Mouse (Mus musculus) limb, embryonic 11.5 days (tissue): Measurements from ENCODE around the gene Brap. TPM values are rescaled to one million over a fixed set of nuclear protein-coding genes. Genes with fewer than 3 reads are reported as not detected.
A peak's percentile ranks its signal among the peaks of the same experiment; 100 is the strongest.
"Not testable (repeated sequence)": the region's sequence is repeated elsewhere in the genome, so short reads cannot be mapped to it uniquely, and the experiment has no call there.

Experiments
- ATAC-seq: fragments of 200-750 bp; cut with Nextera tagmentation; 2 replicates; pipeline ENCODE4 v1.8.0; 2017; ENCODE audit warnings: low read depth; ENCODE audit not compliant: insufficient number of reproducible peaks, low FRiP score, low TSS enrichment
- DNase-seq: peaks from one replicate; pipeline ENCODE4 v3.0.0-alpha.2; 2015; ENCODE audit warnings: low spot score
- H3K27ac ChIP-seq: fragments of 300-500 bp; sonication (generic); replicated peaks from 2 replicates; pipeline ENCODE4 v1.5.1; 2014; ENCODE audit warnings: low read depth, mild to moderate bottlenecking, low read length
- H3K27me3 ChIP-seq: fragments of 300-500 bp; sonication (generic); 2 replicates; pipeline ENCODE4 v1.6.1; 2014; ENCODE audit warnings: mild to moderate bottlenecking, low read length, mixed read lengths; ENCODE audit not compliant: control insufficient read depth, insufficient read depth
- H3K36me3 ChIP-seq: fragments of 300-500 bp; sonication (generic); 2 replicates; pipeline ENCODE4 v1.6.1; 2014; ENCODE audit warnings: mild to moderate bottlenecking, low read length, moderate library complexity, mixed read lengths; ENCODE audit not compliant: control insufficient read depth, insufficient read depth
- H3K4me1 ChIP-seq: fragments of 300-500 bp; sonication (generic); 2 replicates; pipeline ENCODE4 v1.6.1; 2014; ENCODE audit warnings: low read length, mixed read lengths; ENCODE audit not compliant: control insufficient read depth, insufficient read depth
- H3K4me2 ChIP-seq: fragments of 300-500 bp; sonication (generic); 2 replicates; pipeline ENCODE4 v1.6.1; 2014; ENCODE audit warnings: low read depth, mild to moderate bottlenecking, moderate library complexity; ENCODE audit not compliant: severe bottlenecking
- H3K4me3 ChIP-seq: fragments of 300-500 bp; sonication (generic); 2 replicates; pipeline ENCODE4 v1.5.1; 2014; ENCODE audit warnings: low read depth, low read length
- H3K9ac ChIP-seq: fragments of 300-500 bp; sonication (generic); 2 replicates; pipeline ENCODE4 v1.6.1; 2014; ENCODE audit warnings: mild to moderate bottlenecking, low read length
- H3K9me3 ChIP-seq: fragments of 300-500 bp; sonication (generic); 2 replicates; pipeline ENCODE4 v1.6.1; 2016; ENCODE audit warnings: low read length; ENCODE audit not compliant: control insufficient read depth
- WGBS: fragments of 180-500 bp; shearing (Covaris S2); extraction: QIAGEN DNeasy Blood & Tissue Kit; methylation state at CpG from one replicate; pipeline ENCODE4 v1.1.7; 2014; 5-methylcytosine and 5-hydroxymethylcytosine counted together
- polyA plus RNA-seq: library from polyadenylated mRNA; unstranded; fragments of >200 nt; fragmentation: Nextera tagmentation; extraction: Ambion mirVana; gene quantifications from 2 replicates; pipeline ENCODE4 v1.2.1, GENCODE M21; 2014

The Brap gene
- polyA plus RNA-seq, 1 experiment from 2014 or later, result 37.1 TPM

DNA sequence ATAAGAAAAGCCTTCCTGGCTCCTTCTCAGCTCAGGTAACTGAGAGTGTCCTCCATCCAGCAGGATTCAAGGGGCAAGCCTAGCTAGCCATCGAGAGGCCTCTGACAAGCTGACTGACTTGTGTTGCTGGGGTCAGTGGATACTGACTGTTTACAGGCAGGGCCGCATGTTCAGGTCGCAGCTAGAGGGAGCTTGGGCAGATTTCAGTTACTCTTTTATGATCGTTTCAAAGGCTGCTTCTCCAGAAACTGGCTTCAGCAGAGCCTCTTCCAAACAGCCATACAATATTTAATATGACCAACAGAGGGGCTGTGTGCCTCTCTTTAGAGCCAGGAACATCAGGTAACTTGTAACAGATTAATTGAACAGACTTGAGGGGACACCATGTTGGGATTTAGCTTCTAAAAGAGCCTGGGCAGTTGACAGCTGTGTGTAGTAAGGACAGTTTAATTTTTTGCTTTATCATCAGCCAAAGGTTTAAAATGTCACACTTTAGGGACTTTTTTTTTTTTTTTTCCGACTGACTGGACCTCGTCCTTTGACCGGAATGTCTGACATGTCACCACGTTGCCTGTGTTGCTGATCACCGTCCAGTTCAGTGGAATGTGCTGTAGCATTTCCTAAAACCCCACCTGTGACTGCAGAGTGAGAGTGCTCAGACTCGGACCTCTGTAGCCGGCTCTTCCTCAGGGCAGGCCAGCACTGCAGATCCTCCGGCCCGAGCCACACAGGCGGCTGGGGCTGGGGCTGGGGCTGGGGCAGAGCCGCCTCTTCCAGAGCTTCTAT is 25.9 kb downstream of the Brap start:
- DNase-seq, result no peak

DNA sequence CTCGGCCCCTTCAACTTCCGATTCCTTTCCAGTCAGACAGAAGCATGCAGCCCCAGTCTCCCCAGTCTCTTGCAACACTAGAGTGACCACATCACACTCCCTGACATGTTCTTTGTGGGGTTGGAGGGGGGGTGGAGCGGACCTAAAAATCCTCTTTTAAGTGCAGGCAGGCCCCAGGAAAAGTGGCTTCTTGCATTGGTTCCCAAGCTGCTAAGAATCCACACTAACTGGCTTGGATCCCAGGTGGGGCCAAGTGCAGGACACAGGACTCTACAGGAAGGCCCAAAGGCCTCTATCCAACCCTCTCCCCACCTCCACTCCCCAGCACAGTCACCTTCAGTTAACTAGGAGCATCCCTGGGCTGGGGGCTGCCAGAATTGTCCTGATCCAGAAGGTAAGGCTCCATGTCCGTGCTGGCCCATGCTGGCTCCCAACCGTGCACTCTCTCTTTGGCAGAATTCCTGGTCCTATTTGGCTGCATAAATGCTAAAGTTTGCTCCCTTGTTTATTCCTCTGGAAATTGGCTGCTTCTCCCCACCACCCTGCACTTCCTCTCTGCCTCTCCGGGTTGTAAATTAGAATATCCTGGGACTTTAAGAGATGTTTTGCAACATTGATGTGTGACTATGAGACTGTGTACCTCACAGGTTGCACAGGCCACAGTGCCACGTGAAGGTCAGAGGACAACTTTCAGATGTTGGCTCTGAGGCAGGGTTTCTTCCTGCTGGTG is 30.3 kb downstream of the Brap start:
- no peak overlapping the region for H3K27ac ChIP-seq
- H3K27me3 ChIP-seq, result no peaks in the 10 kb centered on the region
- no peak overlapping the region for H3K4me3 ChIP-seq
- no peaks in the 10 kb centered on the region for H3K9me3 ChIP-seq
- no peak overlapping the region for H3K4me2 ChIP-seq
- WGBS, result 79% methylated on average over 7 of the region's 7 CpGs
- ATAC-seq (no peak), DNase-seq (no peak)
- no peak overlapping the region for H3K9ac ChIP-seq
- no peaks in the 10 kb centered on the region for H3K4me1 ChIP-seq
- H3K36me3 ChIP-seq, result 0 out of 2 replicates have a peak, but pooled peaks cover 3% of the 10 kb centered on the region

More for the DNA sequence above, 25.9 kb downstream of the Brap start:
- Histone ChIP-seq H3K4me2 (no peak overlapping the region), H3K9me3 (no peaks in the 10 kb centered on the region), H3K9ac (no peak overlapping the region), H3K36me3 (peaks cover 13% of the 10 kb centered on the region; the same call in 1 of the 2 replicates), H3K4me1 (no peaks in the 10 kb centered on the region), H3K27ac (no peak overlapping the region), H3K27me3 (no peaks in the 10 kb centered on the region), H3K4me3 (no peak overlapping the region)
- WGBS, result 79% methylated on average over 15 of the region's 15 CpGs
- ATAC-seq, result no peak

DNA sequence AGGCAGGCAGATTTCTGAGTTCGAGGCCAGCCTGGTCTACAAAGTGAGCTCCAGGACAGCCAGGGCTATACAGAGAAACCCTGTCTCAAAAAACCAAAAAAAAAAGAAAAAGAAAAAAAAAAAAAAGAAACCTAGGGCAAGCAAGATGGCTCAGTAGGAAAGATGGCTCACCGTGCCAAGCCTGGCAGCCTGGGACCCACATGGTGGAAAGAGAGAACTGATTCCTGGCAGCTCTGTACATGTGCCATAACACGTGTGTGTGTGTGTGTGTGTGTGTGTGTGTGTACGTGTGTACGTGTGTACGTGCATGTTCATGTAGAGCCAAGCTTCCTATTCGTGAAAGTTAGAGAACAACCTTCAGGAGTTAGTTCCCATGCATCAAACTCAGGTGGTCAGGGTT is 31.1 kb downstream of the Brap start:
- H3K27ac ChIP-seq, H3K9ac ChIP-seq, H3K9me3 ChIP-seq, H3K4me1 ChIP-seq, H3K4me3 ChIP-seq, H3K4me2 ChIP-seq, H3K27me3 ChIP-seq, ATAC-seq, H3K36me3 ChIP-seq, DNase-seq: not testable (repeated sequence)
- 88% methylated on average over 7 of the region's 7 CpGs for WGBS

DNA sequence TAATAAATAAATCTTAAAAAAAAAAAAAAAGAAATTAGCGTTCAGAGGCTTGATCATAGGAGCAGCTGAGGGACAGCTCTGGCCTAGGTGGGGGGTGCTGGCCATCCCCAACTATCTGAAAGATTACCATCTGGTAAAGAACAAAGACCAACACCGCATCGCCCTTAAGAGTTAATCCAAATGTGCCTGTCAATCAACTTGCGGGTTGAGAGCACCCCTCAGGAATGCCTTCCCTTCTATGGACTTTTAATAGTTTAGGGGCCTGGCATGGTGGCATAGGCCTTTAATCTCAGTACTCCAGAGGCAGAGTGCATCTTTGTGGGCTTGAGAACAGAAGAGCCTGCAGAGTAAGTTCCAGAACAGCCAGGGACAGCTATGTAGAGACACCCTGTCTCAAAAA is 32.5 kb downstream of the Brap start:
- WGBS, result 86% methylated on average over 4 of the region's 4 CpGs
- DNase-seq (no peak), ATAC-seq (no peak)

DNA sequence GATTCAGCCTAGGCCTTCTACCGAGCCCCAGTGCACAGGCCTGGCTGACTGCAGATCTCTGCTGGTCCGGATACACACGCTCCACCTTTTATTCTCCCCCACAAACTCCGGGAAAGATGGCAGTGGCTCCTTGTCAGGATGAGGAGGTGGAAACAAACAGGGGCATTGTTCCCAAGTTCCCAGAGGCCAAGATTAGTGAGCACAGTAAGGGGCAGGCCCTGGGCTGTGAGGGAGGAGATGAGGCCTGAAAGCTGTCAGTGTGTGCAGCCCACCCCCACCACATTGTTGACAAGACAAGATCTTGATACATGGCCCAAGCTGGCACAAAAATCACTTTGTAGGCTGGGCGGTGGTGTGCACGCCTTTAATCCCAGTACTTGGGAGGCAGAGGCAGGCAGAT is 36.4 kb downstream of the Brap start:
- WGBS, result 83% methylated on average over 6 of the region's 6 CpGs
- Histone ChIP-seq H3K4me1 (no peaks in the 10 kb centered on the region), H3K9ac (no peak overlapping the region), H3K27ac (no peak overlapping the region), H3K27me3 (no peaks in the 10 kb centered on the region), H3K4me3 (no peak overlapping the region), H3K36me3 (no peaks in the 10 kb centered on the region), H3K4me2 (no peak overlapping the region), H3K9me3 (no peaks in the 10 kb centered on the region)
- no peak for DNase-seq
- ATAC-seq, result no peak

More for the DNA sequence above, 32.5 kb downstream of the Brap start:
- no peak overlapping the region for H3K4me3 ChIP-seq
- H3K4me1 ChIP-seq, result no peaks in the 10 kb centered on the region
- no peak overlapping the region for H3K4me2 ChIP-seq
- H3K9me3 ChIP-seq, result no peaks in the 10 kb centered on the region
- no peak overlapping the region for H3K27ac ChIP-seq
- H3K9ac ChIP-seq, result no peak overlapping the region
- H3K36me3 ChIP-seq, result no peaks in the 10 kb centered on the region
- H3K27me3 ChIP-seq, result no peaks in the 10 kb centered on the region

DNA sequence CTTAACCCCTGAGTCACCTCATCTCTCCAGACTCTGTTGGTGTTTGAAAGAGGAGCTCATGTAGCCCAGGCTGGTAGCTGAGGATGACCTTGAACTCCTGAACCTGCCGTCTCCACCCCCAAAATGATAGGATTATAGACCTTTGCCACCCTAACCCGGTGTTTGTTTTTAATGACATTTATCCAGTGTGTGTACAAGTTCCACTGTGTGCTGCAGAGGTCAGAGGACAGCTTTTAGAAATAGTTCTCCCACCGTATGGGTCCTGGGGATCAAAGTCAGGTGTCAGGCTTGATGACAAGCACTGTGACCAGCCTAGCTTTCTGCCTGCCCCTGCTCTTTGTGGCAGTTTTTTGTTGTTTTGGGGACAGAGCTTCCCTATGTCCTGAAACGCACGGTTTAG is 39.5 kb downstream of the Brap start:
- Histone ChIP-seq H3K4me3 (no peak overlapping the region), H3K4me1 (no peaks in the 10 kb centered on the region), H3K27me3 (no peaks in the 10 kb centered on the region), H3K36me3 (no peaks in the 10 kb centered on the region), H3K4me2 (no peak overlapping the region), H3K9me3 (no peaks in the 10 kb centered on the region), H3K9ac (no peak overlapping the region), H3K27ac (no peak overlapping the region)
- DNase-seq (no peak), ATAC-seq (no peak)
- WGBS, result 62% methylated on average over 5 of the region's 5 CpGs

DNA sequence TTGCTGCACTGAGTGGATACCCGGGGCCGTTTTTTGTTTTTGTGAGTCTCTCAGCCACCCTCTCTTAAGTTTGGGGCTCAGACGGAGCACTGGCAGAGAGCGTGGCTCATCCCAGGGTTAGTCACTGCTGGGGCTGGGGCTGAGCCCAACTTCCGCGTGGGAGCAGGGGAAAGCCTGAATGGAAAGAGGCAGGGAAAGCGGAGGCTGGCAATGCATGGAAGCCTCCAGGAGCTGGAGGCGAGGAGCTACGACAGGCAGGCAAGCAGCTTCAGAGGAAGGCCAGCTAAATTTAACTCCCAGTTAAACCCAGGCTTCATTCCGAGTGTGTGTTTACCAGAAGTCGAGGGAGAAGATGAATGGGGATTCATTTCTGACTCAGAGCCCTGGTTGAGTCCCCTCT is 40.1 kb downstream of the Brap start:
- H3K4me2 ChIP-seq, result no peak overlapping the region
- no peak for DNase-seq

DNA sequence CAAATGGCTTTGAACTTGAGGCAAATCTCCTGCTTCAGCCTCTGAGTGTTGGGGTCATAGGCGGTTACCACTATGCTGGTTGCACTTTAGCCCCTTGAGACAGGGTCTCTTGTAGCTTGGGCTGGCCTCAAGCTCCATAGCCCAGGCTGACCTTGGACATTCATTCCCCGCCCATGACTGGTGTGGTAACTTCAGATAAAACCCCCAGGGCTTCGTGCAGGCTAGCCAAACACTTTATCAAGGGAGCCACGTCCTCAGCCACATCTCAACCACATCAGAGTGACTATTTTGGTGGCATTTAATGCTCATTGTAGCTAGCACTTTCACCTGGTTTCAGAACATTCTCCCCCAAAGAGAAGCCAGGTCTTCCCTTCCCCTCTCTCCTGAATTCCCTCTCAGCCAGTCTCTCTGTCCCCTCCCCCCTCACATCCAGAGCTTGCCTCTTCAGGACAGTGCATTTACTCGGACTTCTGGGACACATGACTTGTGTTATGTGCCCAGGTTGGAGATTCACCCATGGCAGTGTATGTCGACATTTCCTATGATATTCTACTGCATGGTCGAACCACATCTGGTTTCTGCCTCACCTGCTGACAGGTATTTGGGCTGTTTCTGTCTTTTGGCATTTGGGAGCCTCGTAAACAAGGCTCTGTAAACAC is 40.9 kb downstream of the Brap start:
- no peaks in the 10 kb centered on the region for H3K9me3 ChIP-seq
- DNase-seq, result no peak
- H3K9ac ChIP-seq, result no peak overlapping the region
- H3K4me3 ChIP-seq, result no peak overlapping the region
- 58% methylated on average over 8 of the region's 8 CpGs for WGBS
- no peaks in the 10 kb centered on the region for H3K27me3 ChIP-seq
- H3K4me2 ChIP-seq, result no peak overlapping the region
- no peaks in the 10 kb centered on the region for H3K4me1 ChIP-seq
- no peaks in the 10 kb centered on the region for H3K36me3 ChIP-seq
- H3K27ac ChIP-seq, result no peak overlapping the region
- no peak for ATAC-seq

More for the DNA sequence above, 40.1 kb downstream of the Brap start:
- Histone ChIP-seq H3K36me3 (no peaks in the 10 kb centered on the region), H3K27ac (no peak overlapping the region), H3K27me3 (no peaks in the 10 kb centered on the region), H3K9me3 (no peaks in the 10 kb centered on the region), H3K4me1 (no peaks in the 10 kb centered on the region), H3K4me3 (no peak overlapping the region), H3K9ac (0 out of 2 replicates have a peak overlapping the region, but pooled peaks have one; percentile 12)
- 30% methylated on average over 11 of the region's 11 CpGs for WGBS
- ATAC-seq, result no peak
